ENCODE assay signal across 9 mouse cellular contexts in the genomic region with DNA sequence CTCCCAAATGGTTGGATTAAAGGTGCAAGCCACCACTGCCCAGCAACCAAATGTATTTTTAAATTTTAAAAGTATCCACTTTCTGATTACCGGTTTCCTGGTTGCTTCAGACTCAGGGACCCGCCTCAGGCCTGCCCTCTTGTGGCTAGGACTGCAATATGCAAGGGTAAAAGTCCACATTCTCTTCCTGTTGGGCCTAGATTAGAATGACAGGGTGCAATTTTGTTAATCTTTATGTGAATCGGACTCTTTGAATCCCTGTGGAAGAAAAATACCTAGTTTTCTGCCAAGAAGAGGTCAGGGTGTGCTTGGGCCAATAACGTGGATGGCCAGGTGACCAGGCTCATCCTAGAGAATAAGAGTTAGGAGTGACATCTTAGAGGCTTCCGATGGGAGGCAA. TPM values are rescaled to one million over a fixed set of nuclear protein-coding genes. Genes with fewer than 3 reads are reported as not detected.
A peak's percentile ranks its signal among the peaks of the same experiment; 100 is the strongest.
DNase-seq lines count a peak whose midpoint lies in the region; ATAC-seq and TF ChIP-seq lines count a peak whose summit lies in the region.
"Had no signal": no experiment of that assay in that cellular context is flagged by ENCODE, and none has a peak within 500 bp of the region (broad histone marks: within the 10 kb centered on the region; RNA-seq: fewer than 3 reads in every experiment).

No protein-coding gene starts in this region.

- H3K4me2 ChIP-seq in heart, embryonic 12.5 days, result no peak overlapping the region
- H3K4me2 ChIP-seq: limb, embryonic 13.5 days had no signal

- peak; percentile 50 to 63 for DNase-seq in heart, adult 2 months
- DNase-seq in CD4-positive, CD25-positive, alpha-beta regulatory T cell, adult 2 months (ENCODE audit: low read depth, low spot score), result peak; percentile 87
- DNase-seq in brain, adult 2 months (ENCODE audit: low read depth, low spot score), result peak; percentile 67
- DNase-seq in forelimb bud, embryonic 11.5 days (ENCODE audit: low read depth, low spot score), result peak; percentile 38
- peak; percentile 83 for DNase-seq in large intestine, adult 2 months (ENCODE audit: low read depth, low spot score)
- peak; percentile 62 for DNase-seq in lung, postnatal 25 days (ENCODE audit: low spot score)
- peak; percentile 45 to 56 for DNase-seq in spleen, postnatal 36 days (ENCODE audit: low spot score in 2 of 2)

- H3K4me1 ChIP-seq in heart, adult 2 months (ENCODE audit: control insufficient read depth, insufficient read depth, low read length), result no peaks in the 10 kb centered on the region
- no peaks in the 10 kb centered on the region for H3K4me1 ChIP-seq in heart, embryonic 12.5 days (replicated peaks)
- H3K4me1 ChIP-seq: limb, embryonic 13.5 days had no signal

- H3K9me3 ChIP-seq in heart, embryonic 12.5 days (replicated peaks), result no peaks in the 10 kb centered on the region
- H3K9me3 ChIP-seq: limb, embryonic 13.5 days had no signal

- intact Hi-C loops in heart, adult 2 months (cut with DNase I), result no loop called here

- no peaks in the 10 kb centered on the region for H3K27me3 ChIP-seq in heart, adult 2 months (ENCODE audit: control insufficient read depth, insufficient read depth, low read length)
- no peaks in the 10 kb centered on the region for H3K27me3 ChIP-seq in heart, embryonic 12.5 days (replicated peaks)
- H3K27me3 ChIP-seq: limb, embryonic 13.5 days had no signal

- no peak overlapping the region for H3K4me3 ChIP-seq in heart, adult 2 months
- no peak overlapping the region for H3K4me3 ChIP-seq in heart, embryonic 12.5 days
- H3K4me3 ChIP-seq: limb, embryonic 13.5 days had no signal

- no peak overlapping the region for H3K27ac ChIP-seq in heart, adult 2 months
- H3K27ac ChIP-seq in heart, embryonic 12.5 days (ENCODE audit: poor library complexity, severe bottlenecking), result no peak overlapping the region
- H3K27ac ChIP-seq: limb, embryonic 13.5 days had no signal

- no peak overlapping the region for H3K9ac ChIP-seq in heart, adult 2 months (ENCODE audit: low read depth, low read length)
- H3K9ac ChIP-seq in heart, embryonic 12.5 days, result no peak overlapping the region
- H3K9ac ChIP-seq: limb, embryonic 13.5 days had no signal

- no peak for TF ChIP-seq POLR2A in heart, adult 2 months (IDR thresholded peaks at IDR 0.05; ENCODE audit: insufficient read depth, low read depth, low read length)

- TF ChIP-seq CTCF in heart, adult 2 months (IDR thresholded peaks at IDR 0.05), result no peak; the same call in none of the 2 replicates

- H3K36me3 ChIP-seq in heart, adult 2 months (ENCODE audit: control insufficient read depth, insufficient read depth, low read length), result no peaks in the 10 kb centered on the region
- peaks cover 19% of the 10 kb centered on the region; the same call in 1 of the 2 replicates for H3K36me3 ChIP-seq in heart, embryonic 12.5 days

- TF ChIP-seq EP300 in heart, adult 2 months (IDR thresholded peaks at IDR 0.05; ENCODE audit: insufficient read depth, low read depth, low read length), result no peak

- no peaks in the 10 kb centered on the region for H3K79me2 ChIP-seq in heart, adult 2 months (replicated peaks; ENCODE audit: control insufficient read depth, insufficient read depth, low read length)

- no peak for ATAC-seq in heart, embryonic 12.5 days (ENCODE audit: insufficient number of reproducible peaks, low FRiP score)

- WGBS in heart, adult 2 months, result 29% methylated on average over 5 of the region's 5 CpGs
- 30% methylated on average over 5 of the region's 5 CpGs for WGBS in heart, embryonic 12.5 days
- WGBS in large intestine, adult 2 months, result 10% methylated on average over 5 of the region's 5 CpGs

RNA-seq across cellular contexts. Expression of a gene that starts 7.4 kb away (rescaled TPM):
- 1 to 10 TPM; 2.8 to 3.4 TPM for total RNA-seq in heart, adult 2 months (2021)
- polyA plus RNA-seq in heart, adult 2 months (2012; rRNA removed), result 15.5 and 18.8 TPM in 2 replicates
- 4.0 and 4.5 TPM in 2 replicates for polyA plus RNA-seq in heart, embryonic 12.5 days (2016; fragmentation: Nextera tagmentation; extraction: Ambion mirVana)
- polyA plus RNA-seq in large intestine, adult 2 months (2012; rRNA removed), result 112 and 164 TPM in 2 replicates

RNA-seq across cellular contexts. Expression of a gene that starts 9.6 kb away (rescaled TPM):
- not detected for total RNA-seq in heart, adult 2 months (2021)
- not detected in 2 replicates for polyA plus RNA-seq in heart, adult 2 months (2012; rRNA removed)
- polyA plus RNA-seq in heart, embryonic 12.5 days (2016; fragmentation: Nextera tagmentation; extraction: Ambion mirVana), result not detected in 2 replicates
- not detected in 2 replicates for polyA plus RNA-seq in large intestine, adult 2 months (2012; rRNA removed)
- polyA plus RNA-seq: limb, embryonic 13.5 days had no signal

RNA-seq across cellular contexts. Expression of a gene that starts 37.5 kb away (rescaled TPM):
- 10 to 100 TPM; 86.2 to 98.9 TPM for total RNA-seq in heart, adult 2 months (2021)
- 77.3 and 99.6 TPM in 2 replicates for polyA plus RNA-seq in heart, adult 2 months (2012; rRNA removed)
- polyA plus RNA-seq in heart, embryonic 12.5 days (2016; fragmentation: Nextera tagmentation; extraction: Ambion mirVana), result 77.7 and 78.7 TPM in 2 replicates
- 58.9 and 105 TPM in 2 replicates for polyA plus RNA-seq in large intestine, adult 2 months (2012; rRNA removed)

RNA-seq across cellular contexts. Expression of a gene that starts 37.6 kb away (rescaled TPM):
- total RNA-seq in heart, adult 2 months (2021), result 10 to 100 TPM; 45.6 to 49.5 TPM
- 42.3 and 49.8 TPM in 2 replicates for polyA plus RNA-seq in heart, adult 2 months (2012; rRNA removed)
- 28.3 and 36.2 TPM in 2 replicates for polyA plus RNA-seq in heart, embryonic 12.5 days (2016; fragmentation: Nextera tagmentation; extraction: Ambion mirVana)
- polyA plus RNA-seq in large intestine, adult 2 months (2012; rRNA removed), result 26.1 and 26.7 TPM in 2 replicates

RNA-seq across cellular contexts. Expression of a gene that starts 37.7 kb away (rescaled TPM):
- total RNA-seq in heart, adult 2 months (2021), result under 1 TPM; 0.18 to 0.63 TPM
- 0.06 and 0.20 TPM in 2 replicates for polyA plus RNA-seq in heart, adult 2 months (2012; rRNA removed)
- polyA plus RNA-seq in heart, embryonic 12.5 days (2016; fragmentation: Nextera tagmentation; extraction: Ambion mirVana), result 10.4 and 13.3 TPM in 2 replicates
- 1.3 and 2.1 TPM in 2 replicates for polyA plus RNA-seq in large intestine, adult 2 months (2012; rRNA removed)
